Mouse (Mus musculus) CH12.LX (cell line): ENCODE measurements around the gene Anapc15-ps. TPM values are rescaled to one million over a fixed set of nuclear protein-coding genes. Genes with fewer than 3 reads are reported as not detected.

Experiments
- DNase-seq: peaks from one replicate; pipeline ENCODE4 v3.0.0-alpha.2; 2013; ENCODE audit errors: extremely low read depth
- H3K27ac ChIP-seq: 2 replicates; pipeline ENCODE4 v1.5.1; 2012; ENCODE audit warnings: low read depth, mild to moderate bottlenecking, control low read depth, moderate library complexity; ENCODE audit not compliant: insufficient read depth
- H3K27me3 ChIP-seq: replicated peaks from 2 replicates; pipeline ENCODE3; 2012; ENCODE audit warnings: inconsistent platforms
- H3K36me3 ChIP-seq, 2 experiments: replicated peaks in 1 of 2; 2 replicates each; pipeline versions ENCODE3 to v1.6.1; 2012; ENCODE audit warnings: inconsistent platforms in 1 of 2, low read length in 1 of 2, mild to moderate bottlenecking in 1 of 2, mixed read lengths in 1 of 2, moderate library complexity in 1 of 2; ENCODE audit not compliant: control insufficient read depth in 1 of 2, insufficient read depth in 1 of 2
- H3K4me1 ChIP-seq, 2 experiments: 2 replicates each; pipeline ENCODE4 v1.6.1; 2012; ENCODE audit warnings: inconsistent platforms in 1 of 2, moderate library complexity in 1 of 2; ENCODE audit not compliant: insufficient read depth in 2 of 2, control insufficient read depth in 1 of 2
- H3K4me2 ChIP-seq: 2 replicates; pipeline ENCODE4 v1.6.1; 2012; ENCODE audit warnings: low read depth, mild to moderate bottlenecking, control low read depth; ENCODE audit not compliant: poor library complexity, insufficient read depth, severe bottlenecking
- H3K4me3 ChIP-seq, 3 experiments: fragments of 150-350 bp in 1 of 3; sonication (generic) in 1 of 3; replicated peaks in 1 of 3; 2 replicates each; pipeline versions ENCODE3 to v1.5.1; 2011 to 2012; ENCODE audit warnings: low read depth in 2 of 3, low read length in 2 of 3, mild to moderate bottlenecking in 2 of 3, moderate library complexity in 2 of 3, control low read depth in 1 of 3, improper control_type of control experiment in 1 of 3, inconsistent platforms in 1 of 3, mixed read lengths in 1 of 3; ENCODE audit not compliant: poor library complexity in 1 of 3
- H3K79me2 ChIP-seq: replicated peaks from 2 replicates; pipeline ENCODE4 v1.6.1; 2012; ENCODE audit warnings: mild to moderate bottlenecking, moderate library complexity; ENCODE audit not compliant: control insufficient read depth, poor library complexity, insufficient read depth, severe bottlenecking; ENCODE audit errors: extremely low read depth
- H3K9ac ChIP-seq: 2 replicates; pipeline ENCODE4 v1.6.1; 2012; ENCODE audit warnings: low read depth, mild to moderate bottlenecking, control low read depth, moderate library complexity; ENCODE audit not compliant: insufficient read depth
- H3K9me3 ChIP-seq: replicated peaks from 2 replicates; pipeline ENCODE3; 2012; ENCODE audit warnings: low read length, inconsistent platforms, mixed read lengths
- BHLHE40 ChIP-seq: IDR thresholded peaks from 2 replicates; pipeline ENCODE4 v1.6.1; 2011; ENCODE audit warnings: mild to moderate bottlenecking, low read depth, low read length, improper control_type of control experiment
- CHD1 ChIP-seq: IDR thresholded peaks from 2 replicates; pipeline ENCODE4 v1.6.1; 2012; ENCODE audit warnings: low read depth, low read length, improper control_type of control experiment, inconsistent platforms
- CHD2 ChIP-seq: IDR thresholded peaks from 2 replicates; pipeline ENCODE4 v1.6.1; 2011; ENCODE audit warnings: low read length, improper control_type of control experiment
- CTCF ChIP-seq, 2 experiments: IDR thresholded peaks in 1 of 2; conservative IDR thresholded peaks in 1 of 2; 2 replicates each; pipeline ENCODE4 v1.5.1; 2011 to 2012; ENCODE audit warnings: low read depth in 2 of 2, low read length in 2 of 2, improper control_type of control experiment in 1 of 2, inconsistent platforms in 1 of 2, mild to moderate bottlenecking in 1 of 2, moderate library complexity in 1 of 2
- E2F4 ChIP-seq: IDR thresholded peaks from 2 replicates; pipeline ENCODE4 v1.6.1; 2011; ENCODE audit warnings: low read depth, low read length, improper control_type of control experiment; ENCODE audit not compliant: insufficient replicate concordance
- ELF1 ChIP-seq: IDR thresholded peaks from 2 replicates; pipeline ENCODE4 v1.6.1; 2014; ENCODE audit warnings: low read depth, mild to moderate bottlenecking, inconsistent platforms, low read length, improper control_type of control experiment
- EP300 ChIP-seq: IDR thresholded peaks from 2 replicates; pipeline ENCODE4 v1.6.1; 2011; ENCODE audit warnings: low read length, improper control_type of control experiment
- GABPA ChIP-seq: IDR thresholded peaks from 2 replicates; pipeline ENCODE4 v1.6.1; 2012; ENCODE audit warnings: low read depth, low read length, improper control_type of control experiment, inconsistent platforms; ENCODE audit not compliant: insufficient replicate concordance
- JUN ChIP-seq: IDR thresholded peaks from 2 replicates; pipeline ENCODE4 v1.6.1; 2011; ENCODE audit warnings: low read depth, mild to moderate bottlenecking, low read length, improper control_type of control experiment, moderate library complexity; ENCODE audit not compliant: insufficient read depth
- KAT2A ChIP-seq: IDR thresholded peaks from 2 replicates; pipeline ENCODE4 v1.6.1; 2012; ENCODE audit warnings: low read length, improper control_type of control experiment, inconsistent platforms; ENCODE audit not compliant: insufficient replicate concordance
- MAX ChIP-seq: IDR thresholded peaks from 2 replicates; pipeline ENCODE4 v1.6.1; 2011; ENCODE audit warnings: low read length, improper control_type of control experiment
- MAZ ChIP-seq: IDR thresholded peaks from 2 replicates; pipeline ENCODE4 v1.6.1; 2012; ENCODE audit warnings: low read depth, mild to moderate bottlenecking, inconsistent platforms, low read length, improper control_type of control experiment, moderate library complexity
- MYC ChIP-seq: IDR thresholded peaks from 2 replicates; pipeline ENCODE4 v1.6.1; 2011; ENCODE audit warnings: low read depth, mild to moderate bottlenecking, improper control_type of control experiment, low read length
- NRF1 ChIP-seq: IDR thresholded peaks from 2 replicates; pipeline ENCODE4 v1.6.1; 2014; ENCODE audit warnings: low read depth, mild to moderate bottlenecking, inconsistent platforms, low read length, improper control_type of control experiment, moderate library complexity
- PAX5 ChIP-seq: IDR thresholded peaks from 2 replicates; pipeline ENCODE4 v1.6.1; 2012; ENCODE audit warnings: low read length, inconsistent platforms, mixed read lengths
- POLR2A ChIP-seq: IDR thresholded peaks from 2 replicates; pipeline ENCODE4 v1.6.1; 2011; ENCODE audit warnings: low read depth, mild to moderate bottlenecking, improper control_type of control experiment, low read length
- RAD21 ChIP-seq: IDR thresholded peaks from 2 replicates; pipeline ENCODE4 v1.6.1; 2011; ENCODE audit warnings: low read depth, mild to moderate bottlenecking, low read length, improper control_type of control experiment, moderate library complexity
- SIN3A ChIP-seq: IDR thresholded peaks from 2 replicates; pipeline ENCODE4 v1.6.1; 2012; ENCODE audit warnings: low read length, improper control_type of control experiment, inconsistent platforms
- UBTF ChIP-seq: IDR thresholded peaks from 2 replicates; pipeline ENCODE4 v1.6.1; 2012; ENCODE audit warnings: low read depth, mild to moderate bottlenecking, inconsistent platforms, low read length, improper control_type of control experiment, moderate library complexity
- USF1 ChIP-seq: IDR thresholded peaks from 2 replicates; pipeline ENCODE4 v1.6.1; 2014; ENCODE audit warnings: low read depth, mild to moderate bottlenecking, inconsistent platforms, low read length, improper control_type of control experiment
- USF2 ChIP-seq: conservative IDR thresholded peaks from 2 replicates; pipeline ENCODE4 v1.6.1; 2011; ENCODE audit warnings: low read depth, low read length, improper control_type of control experiment
- ZKSCAN1 ChIP-seq: IDR thresholded peaks from 2 replicates; pipeline ENCODE4 v1.6.1; 2012; ENCODE audit warnings: low read depth, inconsistent platforms, low read length, improper control_type of control experiment, borderline replicate concordance
- ZNF384 ChIP-seq: IDR thresholded peaks from 2 replicates; pipeline ENCODE4 v1.6.1; 2012; ENCODE audit warnings: low read depth, low read length, improper control_type of control experiment, inconsistent platforms
- dilution Hi-C: fragments of 300-500 bp; cut with MboI; formaldehyde crosslinking; loops from 2 replicates; pipeline ENCODE4 v1.14.3; 2020; ENCODE audit warnings: low sequenced_read_pairs; ENCODE audit not compliant: extremely low pct_unique_long_range_greater_than_20kb, extremely low pct_ligation_motif_present
- in situ Hi-C: fragments of 300-500 bp; cut with MboI; formaldehyde crosslinking; loops from 3 replicates; pipeline ENCODE4 v1.14.3; 2019; ENCODE audit warnings: low sequenced_read_pairs, low pct_ligation_motif_present, low pct_unique_long_range_greater_than_20kb, mixed read lengths
- polyA plus RNA-seq: library from polyadenylated mRNA; unstranded; fragments of >175 nt; gene quantifications from 2 replicates; pipeline ENCODE4 v1.2.1, GENCODE M21; 2012; ENCODE audit warnings: low read depth; ENCODE audit not compliant: insufficient read length
- total RNA-seq, 2 experiments: library from RNA; depleted of rRNA; stranded (reverse); fragments of 300-350 nt in 1 of 2; fragments of >200 nt in 1 of 2; gene quantifications; 2 replicates each; pipeline ENCODE4 v1.2.3; 2012 to 2014

The Anapc15-ps gene
- total and polyA plus RNA-seq, 3 experiments = 2.8 TPM; not detected in 2

- H3K4me2 ChIP-seq = no peak overlapping the region
- H3K9me3 ChIP-seq = no peaks in the 10 kb centered on the region
- in situ Hi-C loops = no loop called here
- H3K4me3 ChIP-seq = no peak overlapping the region
- no peak overlapping the region for H3K27ac ChIP-seq
- no peaks in the 10 kb centered on the region for H3K36me3 ChIP-seq
- no peaks in the 10 kb centered on the region for H3K79me2 ChIP-seq
- H3K27me3 ChIP-seq = no peaks in the 10 kb centered on the region
- TF ChIP-seq ELF1 (no peak), EP300 (no peak), BHLHE40 (no peak), CHD1 (no peak), USF2 (no peak), USF1 (no peak), KAT2A (no peak), POLR2A (no peak), MAX (no peak), RAD21 (no peak), MAZ (no peak), SIN3A (no peak), E2F4 (no peak), NRF1 (no peak), GABPA (no peak), MYC (no peak), JUN (no peak), UBTF (no peak), CTCF (conservative IDR thresholded peaks at IDR 0.05 in 1 of 2, IDR thresholded peaks at IDR 0.05 in 1 of 2; ENCODE audit: low read depth in 2 of 2, low read length in 2 of 2) (no peak)
- peaks cover 3 to 9% of the 10 kb centered on the region in 2 experiments; a peak in 3 of 4 replicates for H3K4me1 ChIP-seq
- DNase-seq = no peak
- dilution Hi-C loops = no loop called here
- H3K9ac ChIP-seq = no peak overlapping the region
Measured at GRCm38 (mm10) chr10:95717106-95717680, 43.9 kb upstream of the Anapc15-ps start.

DNA sequence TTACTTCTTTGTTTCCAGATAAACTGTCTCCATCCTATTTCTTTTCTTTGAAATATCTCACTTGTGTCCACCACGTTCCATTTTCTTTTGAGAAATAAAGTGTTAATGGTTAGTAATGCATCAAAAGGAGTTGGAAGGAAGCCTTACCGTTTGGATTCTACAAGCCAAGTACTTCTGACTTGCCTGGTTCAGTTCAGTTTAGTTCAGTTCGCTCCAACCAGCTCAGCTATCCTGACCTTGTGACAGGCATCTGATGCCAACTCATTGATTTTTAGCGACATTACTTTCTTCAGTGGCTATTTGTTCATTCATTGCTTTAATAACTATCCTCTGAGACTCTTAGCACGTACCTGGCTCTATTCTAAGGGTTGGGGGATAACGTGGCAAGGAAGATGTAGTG is 42.4 kb upstream of the Anapc15-ps start:
- no peak overlapping the region for H3K4me2 ChIP-seq
- no peaks in the 10 kb centered on the region for H3K36me3 ChIP-seq
- H3K4me1 ChIP-seq = no peaks in the 10 kb centered on the region
- no peak for DNase-seq
- TF ChIP-seq UBTF (no peak), ZKSCAN1 (no peak), POLR2A (no peak), CHD2 (no peak), GABPA (no peak), MAZ (no peak), PAX5 (no peak), NRF1 (no peak), ZNF384 (no peak), MAX (no peak), KAT2A (no peak)
- in situ Hi-C loops (no loop called here), dilution Hi-C loops (no loop called here)
- H3K4me3 ChIP-seq = no peak overlapping the region
- H3K9me3 ChIP-seq = no peaks in the 10 kb centered on the region
- no peaks in the 10 kb centered on the region for H3K27me3 ChIP-seq
- no peak overlapping the region for H3K27ac ChIP-seq
- no peaks in the 10 kb centered on the region for H3K79me2 ChIP-seq
- no peak overlapping the region for H3K9ac ChIP-seq
